Mouse (Mus musculus) hindbrain, embryonic 10.5 days (tissue): Measurements from ENCODE around the gene Trmt10a. TPM values are rescaled to one million over a fixed set of nuclear protein-coding genes. Genes with fewer than 3 reads are reported as not detected.
"Not testable (repeated sequence)": the region's sequence is repeated elsewhere in the genome, so short reads cannot be mapped to it uniquely, and the experiment has no call there.

Source experiments
- DNase-seq: peaks from one replicate; pipeline ENCODE4 v3.0.0-alpha.2; 2017; ENCODE audit warnings: low spot score
- H3K27ac ChIP-seq: fragments of 300-500 bp; sonication (generic); 2 replicates; pipeline ENCODE4 v1.5.1; 2016; ENCODE audit warnings: mild to moderate bottlenecking, moderate library complexity
- H3K27me3 ChIP-seq: fragments of 300-500 bp; sonication (generic); 2 replicates; pipeline ENCODE4 v1.6.1; 2016; ENCODE audit warnings: mild to moderate bottlenecking; ENCODE audit not compliant: poor library complexity, insufficient read depth, severe bottlenecking
- H3K36me3 ChIP-seq: fragments of 300-500 bp; sonication (generic); 2 replicates; pipeline ENCODE4 v1.6.1; 2016; ENCODE audit warnings: mild to moderate bottlenecking, moderate library complexity
- H3K4me1 ChIP-seq: fragments of 300-500 bp; sonication (generic); replicated peaks from 2 replicates; pipeline ENCODE4 v1.6.1; 2016; ENCODE audit warnings: mild to moderate bottlenecking
- H3K4me3 ChIP-seq: fragments of 300-500 bp; sonication (generic); 2 replicates; pipeline ENCODE4 v1.5.1; 2016; ENCODE audit warnings: mild to moderate bottlenecking, moderate library complexity
- H3K9me3 ChIP-seq: fragments of 300-500 bp; sonication (generic); 2 replicates; pipeline ENCODE4 v1.6.1; 2016; ENCODE audit warnings: mild to moderate bottlenecking, moderate library complexity
- WGBS: fragments of 180-500 bp; shearing (Covaris S2); methylation state at CpG from one replicate; pipeline ENCODE4 v1.1.7; 2016; 5-methylcytosine and 5-hydroxymethylcytosine counted together
- polyA plus RNA-seq: library from polyadenylated mRNA; unstranded; fragments of >200 nt; fragmentation: Nextera tagmentation; extraction: Ambion mirVana; gene quantifications from 2 replicates; pipeline ENCODE4 v1.2.1, GENCODE M21; 2016

The Trmt10a gene
- polyA plus RNA-seq, 1 experiment from 2014 or later: 12.5 TPM

DNA sequence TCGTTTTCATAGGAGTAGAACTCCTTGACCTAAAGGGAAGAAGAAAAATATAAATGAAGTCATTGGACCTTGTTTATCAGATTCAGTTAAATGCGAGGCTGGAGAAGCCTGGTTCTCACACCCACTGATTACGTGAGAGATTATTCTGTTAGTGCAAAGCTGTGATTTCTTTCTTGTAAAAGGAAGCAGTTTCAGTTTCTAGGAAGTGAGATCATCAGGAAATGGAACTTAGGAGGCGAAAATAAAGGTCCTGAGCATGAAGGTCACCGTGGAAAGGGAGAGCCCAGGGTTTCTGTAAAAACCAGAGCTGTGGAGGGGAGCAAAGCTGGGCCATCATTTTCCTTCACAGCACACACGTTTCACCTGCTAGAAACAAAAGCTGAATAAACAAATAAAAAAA is 24.9 kb upstream of the Trmt10a start:
- H3K27ac ChIP-seq: no peak overlapping the region
- 78% methylated on average over 6 of the region's 6 CpGs for WGBS
- no peak for DNase-seq
- no peaks in the 10 kb centered on the region for H3K9me3 ChIP-seq
- no peaks in the 10 kb centered on the region for H3K36me3 ChIP-seq
- no peak overlapping the region for H3K4me3 ChIP-seq
- no peaks in the 10 kb centered on the region for H3K27me3 ChIP-seq
- H3K4me1 ChIP-seq: no peaks in the 10 kb centered on the region

DNA sequence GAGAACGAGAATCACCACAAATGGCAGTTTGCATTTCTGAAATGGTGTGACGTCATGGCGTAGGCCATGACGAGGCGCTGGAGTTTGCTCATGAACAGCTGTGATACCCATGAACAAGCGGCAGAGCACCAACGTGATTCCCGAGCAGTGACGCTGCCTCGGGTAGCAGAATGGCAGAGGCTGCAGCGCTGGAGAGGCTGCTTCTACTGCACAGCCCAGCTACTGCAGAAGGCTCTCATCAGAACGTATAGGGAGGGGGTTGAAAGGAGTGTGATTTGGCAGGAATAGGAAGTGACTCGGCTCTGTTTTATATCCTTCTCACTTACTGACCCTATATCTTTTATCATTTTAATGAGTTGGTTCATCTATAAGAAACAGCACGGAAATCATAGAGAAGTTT is 24.4 kb upstream of the Trmt10a start:
- no peaks in the 10 kb centered on the region for H3K36me3 ChIP-seq

DNA sequence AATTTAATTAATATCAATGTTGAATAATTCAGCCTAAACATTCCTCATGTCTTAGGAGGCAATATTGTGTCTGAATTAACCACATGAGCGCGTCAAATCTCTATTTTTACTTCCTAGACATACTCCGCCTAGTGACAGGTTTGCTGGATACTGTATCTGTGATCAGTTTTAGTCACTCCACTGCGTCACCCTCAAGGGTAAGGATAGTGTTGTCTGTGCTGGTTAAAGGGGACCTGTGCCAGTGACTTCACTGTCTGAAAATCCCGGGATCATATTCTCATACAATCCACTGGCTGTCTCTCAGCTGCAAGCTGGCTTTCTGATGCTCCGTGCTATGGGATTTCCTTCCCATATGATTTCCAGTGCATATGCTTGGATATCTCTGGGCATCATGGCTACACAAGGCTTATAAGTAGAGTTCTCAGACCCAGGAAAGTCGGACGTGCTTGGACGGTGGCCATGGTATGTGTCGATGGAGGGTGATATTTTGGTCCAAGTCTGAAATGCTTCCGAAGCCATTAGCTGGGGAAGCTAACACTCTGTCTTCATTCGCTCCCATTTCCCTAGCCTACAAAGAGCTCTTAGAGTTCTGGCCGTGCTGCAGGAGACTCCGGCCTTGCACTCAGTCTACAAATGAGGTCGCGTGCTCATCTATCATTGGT is 23.7 kb upstream of the Trmt10a start:
- WGBS: 94% methylated on average over 16 of the region's 16 CpGs
- Histone ChIP-seq H3K36me3 (no peaks in the 10 kb centered on the region), H3K9me3 (no peaks in the 10 kb centered on the region), H3K4me3 (no peak overlapping the region), H3K27me3 (no peaks in the 10 kb centered on the region), H3K4me1 (no peaks in the 10 kb centered on the region), H3K27ac (no peak overlapping the region)
- no peak for DNase-seq

More for the DNA sequence above, 24.4 kb upstream of the Trmt10a start:
- H3K27ac ChIP-seq: no peak overlapping the region
- no peaks in the 10 kb centered on the region for H3K9me3 ChIP-seq
- H3K4me3 ChIP-seq: no peak overlapping the region
- H3K4me1 ChIP-seq: no peaks in the 10 kb centered on the region
- DNase-seq: no peak
- H3K27me3 ChIP-seq: no peaks in the 10 kb centered on the region
- 78% methylated on average over 14 of the region's 14 CpGs for WGBS

DNA sequence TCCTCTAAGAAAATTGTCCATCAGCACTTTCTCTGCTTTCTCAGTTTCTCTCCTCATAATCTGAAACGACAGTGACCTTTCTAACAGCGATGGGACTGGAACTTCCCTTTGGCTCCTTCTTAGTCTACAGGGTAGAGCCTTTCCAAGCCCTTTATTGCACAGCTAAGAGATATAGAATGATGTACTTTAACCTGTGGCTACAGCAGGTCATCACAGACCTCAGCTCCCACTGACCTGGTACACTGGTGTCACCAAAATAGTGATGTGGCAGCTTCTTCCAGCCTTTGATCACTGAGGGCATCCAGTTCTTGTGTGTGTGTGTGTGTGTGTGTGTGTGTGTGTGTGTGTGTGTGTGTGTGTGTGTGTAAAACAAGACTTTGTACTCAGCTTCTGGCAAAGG is 21.8 kb upstream of the Trmt10a start:
- no peak for DNase-seq
- whole genome bisulfite sequencing: 96% methylated on average over 2 of the region's 2 CpGs

DNA sequence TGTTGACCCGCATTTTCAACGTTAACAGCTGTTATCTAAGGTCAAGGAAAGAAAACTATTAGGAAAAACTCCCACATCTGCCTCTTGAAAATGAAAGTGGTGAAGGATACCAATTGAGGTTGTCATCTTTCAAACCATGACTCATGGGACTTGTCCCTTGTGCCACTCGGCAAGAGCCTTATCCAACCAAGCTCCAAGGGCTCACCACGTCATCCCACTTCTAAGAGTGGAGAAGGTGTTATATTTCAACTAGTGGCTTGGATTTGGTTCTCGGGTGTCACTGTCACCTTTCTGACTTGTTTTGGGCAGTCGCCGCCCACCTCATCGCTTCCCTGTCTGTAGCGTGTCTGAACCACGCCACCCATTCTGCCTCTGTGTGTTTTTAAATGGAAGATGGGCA is 19.4 kb upstream of the Trmt10a start:
- no peak overlapping the region for H3K27ac ChIP-seq
- H3K4me3 ChIP-seq: no peak overlapping the region
- no peaks in the 10 kb centered on the region for H3K9me3 ChIP-seq
- no peaks in the 10 kb centered on the region for H3K4me1 ChIP-seq
- 87% methylated on average over 10 of the region's 10 CpGs for WGBS
- DNase-seq: no peak
- H3K36me3 ChIP-seq: no peaks in the 10 kb centered on the region
- no peaks in the 10 kb centered on the region for H3K27me3 ChIP-seq

More for the DNA sequence above, 21.8 kb upstream of the Trmt10a start:
- H3K4me3 ChIP-seq: no peak overlapping the region
- no peak overlapping the region for H3K27ac ChIP-seq
- no peaks in the 10 kb centered on the region for H3K9me3 ChIP-seq
- no peaks in the 10 kb centered on the region for H3K27me3 ChIP-seq
- no peaks in the 10 kb centered on the region for H3K4me1 ChIP-seq
- no peaks in the 10 kb centered on the region for H3K36me3 ChIP-seq

DNA sequence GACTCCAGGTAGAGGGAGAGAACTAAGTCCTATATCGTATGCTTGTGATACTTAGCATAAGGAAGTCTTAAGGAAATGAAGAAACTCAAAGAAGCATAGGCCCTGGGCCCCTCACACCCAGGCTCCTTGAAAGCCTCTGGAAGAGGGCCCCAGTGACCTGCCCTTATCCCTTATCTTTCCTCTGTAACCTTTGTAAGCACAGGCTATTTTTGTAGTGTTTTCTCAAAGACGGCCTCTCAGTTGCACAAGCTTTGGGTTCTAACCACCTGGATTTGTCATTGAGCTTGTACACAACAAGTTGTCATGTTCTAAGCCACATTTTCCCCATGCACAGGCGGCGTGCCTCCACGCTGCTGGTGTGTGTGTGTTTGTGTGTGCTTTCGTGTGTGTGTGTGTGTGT is 14.1 kb upstream of the Trmt10a start:
- Histone ChIP-seq H3K9me3 (no peaks in the 10 kb centered on the region), H3K27ac (no peak overlapping the region), H3K36me3 (no peaks in the 10 kb centered on the region), H3K27me3 (no peaks in the 10 kb centered on the region), H3K4me3 (no peak overlapping the region), H3K4me1 (peaks cover 11% of the 10 kb centered on the region)
- DNase-seq: no peak
- 94% methylated on average over 6 of the region's 6 CpGs for WGBS

DNA sequence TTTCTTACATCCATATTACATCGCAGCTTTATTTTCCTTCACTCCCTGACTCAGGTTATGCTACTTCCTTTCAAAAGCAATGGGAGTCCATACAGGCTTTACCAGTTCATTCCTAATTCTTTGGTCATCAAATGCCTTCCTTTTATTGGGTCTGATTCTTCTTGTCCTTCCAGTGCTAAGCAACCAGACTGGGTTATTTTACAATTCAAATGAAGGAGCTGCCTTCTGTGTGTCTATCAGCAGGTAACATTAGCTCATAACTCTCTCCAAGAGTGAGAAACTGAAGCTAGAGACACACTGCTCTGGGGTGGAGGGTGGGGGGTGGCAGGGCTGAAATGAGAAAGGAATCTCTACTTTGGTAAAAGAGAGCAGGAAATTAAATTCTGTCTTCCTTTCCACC is 12.6 kb upstream of the Trmt10a start:
- Histone ChIP-seq H3K9me3 (no peaks in the 10 kb centered on the region), H3K4me3 (no peak overlapping the region), H3K36me3 (no peaks in the 10 kb centered on the region), H3K4me1 (peaks cover 11% of the 10 kb centered on the region), H3K27ac (peak overlapping the region; percentile 40), H3K27me3 (no peaks in the 10 kb centered on the region)
- WGBS: 61% methylated on average over 1 of the region's 1 CpGs
- DNase-seq: no peak

DNA sequence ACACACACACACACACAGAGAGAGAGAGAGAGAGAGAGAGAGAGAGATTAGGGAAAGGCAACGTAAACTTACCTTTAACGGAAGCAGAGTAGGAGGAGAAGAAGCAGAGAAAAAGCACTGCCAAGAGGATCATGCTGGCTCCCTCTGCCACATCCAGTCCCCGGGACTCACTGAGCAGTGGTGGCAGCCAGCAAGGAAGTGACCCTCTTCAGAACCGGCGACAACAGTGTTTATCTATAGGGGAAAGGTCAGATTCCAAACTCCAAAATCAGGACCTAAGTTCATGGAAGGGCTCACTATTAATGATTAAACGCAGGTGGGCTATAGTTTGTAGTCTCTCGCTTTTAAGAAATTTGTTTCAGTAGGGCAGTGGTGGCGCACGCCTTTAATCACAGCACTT is 12.1 kb upstream of the Trmt10a start:
- H3K4me1 ChIP-seq: peaks cover 11% of the 10 kb centered on the region
- H3K9me3 ChIP-seq: no peaks in the 10 kb centered on the region
- no peaks in the 10 kb centered on the region for H3K27me3 ChIP-seq
- H3K27ac ChIP-seq: peak overlapping the region; percentile 40
- no peak for DNase-seq
- H3K4me3 ChIP-seq: no peak overlapping the region
- 54% methylated on average over 9 of the region's 9 CpGs for WGBS
- no peaks in the 10 kb centered on the region for H3K36me3 ChIP-seq

DNA sequence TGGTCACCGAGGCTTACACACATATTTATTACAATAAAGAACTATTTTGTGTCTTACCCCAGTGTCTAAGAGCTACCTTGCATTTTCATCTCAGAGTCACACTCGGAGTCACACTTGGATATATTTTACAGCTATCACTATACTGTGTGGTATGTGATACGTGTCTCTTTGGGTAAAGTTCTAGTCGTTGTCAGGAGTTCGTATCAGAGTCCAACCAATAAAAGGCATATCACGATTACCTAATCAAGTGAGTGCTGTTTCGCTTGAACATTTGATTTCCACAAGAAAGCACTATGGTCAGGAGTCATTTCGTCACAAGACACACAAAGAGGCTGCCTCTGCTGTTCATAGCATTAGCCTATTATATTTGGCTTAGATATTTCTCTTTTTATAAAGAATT is 9.8 kb upstream of the Trmt10a start:
- H3K36me3 ChIP-seq: 0 out of 2 replicates have a peak, but pooled peaks cover 3% of the 10 kb centered on the region
- WGBS: 89% methylated on average over 8 of the region's 8 CpGs
- H3K27ac ChIP-seq: no peak overlapping the region

DNA sequence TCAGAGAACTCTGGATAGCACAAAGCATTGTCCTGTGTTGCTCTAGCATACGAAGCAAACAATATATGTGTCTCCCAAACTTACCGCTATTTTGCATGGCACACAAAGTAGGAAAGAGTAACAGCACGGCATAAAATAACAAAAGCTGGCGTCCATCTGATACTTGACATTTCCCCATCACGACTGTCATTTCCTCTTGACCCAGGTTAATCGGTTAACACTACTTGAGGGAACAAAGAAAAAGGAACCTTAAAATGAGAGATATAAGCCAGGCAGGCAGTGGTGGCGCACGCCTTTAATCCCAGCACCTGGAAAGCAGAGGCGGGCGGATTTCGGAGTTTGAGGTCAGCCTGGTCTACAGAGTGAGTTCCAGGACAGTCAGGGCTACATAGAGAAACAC is 9.3 kb upstream of the Trmt10a start:
- Histone ChIP-seq H3K27ac (no peak overlapping the region), H3K4me1 (peaks cover 11% of the 10 kb centered on the region), H3K27me3 (no peaks in the 10 kb centered on the region), H3K4me3 (no peak overlapping the region), H3K9me3 (peaks cover 2% of the 10 kb centered on the region; the same call in 1 of the 2 replicates), H3K36me3 (0 out of 2 replicates have a peak, but pooled peaks cover 3% of the 10 kb centered on the region)
- WGBS: 87% methylated on average over 11 of the region's 11 CpGs
- no peak for DNase-seq

More for the DNA sequence above, 9.8 kb upstream of the Trmt10a start:
- H3K27me3 ChIP-seq: no peaks in the 10 kb centered on the region
- no peak for DNase-seq
- H3K9me3 ChIP-seq: peaks cover 2% of the 10 kb centered on the region; the same call in 1 of the 2 replicates
- no peak overlapping the region for H3K4me3 ChIP-seq
- H3K4me1 ChIP-seq: peaks cover 11% of the 10 kb centered on the region

DNA sequence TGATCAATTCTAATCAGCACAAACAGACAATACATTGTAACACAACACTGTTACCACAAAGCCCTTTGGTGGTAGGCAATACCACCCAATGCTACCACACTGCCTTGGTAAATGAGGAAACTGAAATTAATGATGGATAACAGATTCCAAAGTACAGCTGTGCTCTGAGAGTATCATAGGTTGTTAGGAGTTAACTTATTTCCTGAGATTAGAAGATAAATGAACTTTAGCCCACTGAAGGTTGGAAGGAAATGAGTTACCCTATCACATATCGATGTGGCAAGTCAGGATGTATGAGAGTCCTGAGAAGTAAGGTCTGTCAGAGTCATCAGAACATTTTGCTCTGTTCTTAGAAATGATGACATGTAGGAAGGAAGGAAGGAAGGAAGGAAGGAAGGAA is 8.7 kb upstream of the Trmt10a start:
- 94% methylated on average over 1 of the region's 1 CpGs for WGBS
- Histone ChIP-seq H3K27me3 (no peaks in the 10 kb centered on the region), H3K4me1 (peaks cover 11% of the 10 kb centered on the region), H3K9me3 (peaks cover 2% of the 10 kb centered on the region; the same call in 1 of the 2 replicates), H3K4me3 (no peak overlapping the region), H3K27ac (no peak overlapping the region), H3K36me3 (0 out of 2 replicates have a peak, but pooled peaks cover 3% of the 10 kb centered on the region)
- DNase-seq: no peak

DNA sequence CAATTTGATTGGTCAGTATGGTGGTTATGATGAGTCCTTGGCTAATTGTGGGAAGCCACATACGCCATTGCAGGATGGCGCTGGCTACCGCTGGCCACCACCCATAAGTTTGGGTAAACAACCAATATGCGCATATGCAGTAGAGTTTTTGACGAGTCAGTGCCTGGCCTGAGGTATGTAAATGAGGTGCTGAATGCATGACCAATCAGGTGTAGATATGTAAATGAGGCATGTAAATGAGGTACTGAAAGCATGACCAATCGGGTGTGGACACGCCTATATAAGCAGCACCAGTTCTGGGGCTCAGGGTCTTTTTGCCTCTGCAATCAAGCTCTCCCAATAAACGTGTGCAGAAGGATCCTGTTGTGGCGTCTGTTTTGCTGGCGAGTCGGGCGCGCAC is 5.1 kb upstream of the Trmt10a start:
- H3K4me3 ChIP-seq, H3K27ac ChIP-seq, H3K9me3 ChIP-seq, H3K36me3 ChIP-seq, DNase-seq, H3K4me1 ChIP-seq, H3K27me3 ChIP-seq: not testable (repeated sequence)
- 93% methylated on average over 13 of the region's 13 CpGs for WGBS

DNA sequence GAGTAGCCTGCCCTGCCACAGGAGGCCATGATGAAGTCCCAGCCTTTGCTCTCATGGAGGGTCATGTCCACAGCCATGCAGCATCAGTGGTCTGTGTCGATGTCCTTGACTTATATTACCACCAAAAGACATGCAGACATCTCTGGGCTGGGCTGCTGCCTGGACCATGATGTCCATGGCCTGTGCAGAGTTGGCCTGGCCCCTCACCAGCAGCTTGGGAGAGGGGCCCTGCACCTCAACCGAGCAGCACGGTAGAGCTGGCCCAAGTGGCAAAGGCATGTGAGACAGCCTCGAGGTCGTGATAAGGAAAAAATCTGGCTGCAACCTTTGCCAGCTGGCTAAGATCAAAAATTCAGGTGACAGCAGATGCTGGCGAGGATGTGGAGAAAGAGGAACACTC is 3.6 kb upstream of the Trmt10a start:
- no peaks in the 10 kb centered on the region for H3K27me3 ChIP-seq
- 89% methylated on average over 6 of the region's 6 CpGs for WGBS
- H3K4me1 ChIP-seq: peaks cover 4% of the 10 kb centered on the region; the same call in 1 of the 2 replicates
- no peak overlapping the region for H3K4me3 ChIP-seq
- DNase-seq: no peak
- no peak overlapping the region for H3K27ac ChIP-seq
- 0 out of 2 replicates have a peak, but pooled peaks cover 3% of the 10 kb centered on the region for H3K36me3 ChIP-seq
- H3K9me3 ChIP-seq: peaks cover 2% of the 10 kb centered on the region; the same call in 1 of the 2 replicates
